Mouse (Mus musculus): ENCODE measurements around the gene Dtl.

- TF ChIP-seq POLR2A (IDR thresholded peaks at IDR 0.05; ENCODE audit: borderline replicate concordance, extremely low read depth, low read depth, low read length) (no peak), CTCF (IDR thresholded peaks at IDR 0.05; ENCODE audit: insufficient read depth, low read length) (no peak)
Measured at GRCm38 (mm10) chr1:191592016-191592720, 16.8 kb upstream of the Dtl start.
